Mouse (Mus musculus): ENCODE results near the gene Col26a1.
A peak's percentile ranks its signal among the peaks of the same experiment; 100 is the strongest.

Col26a1 gene

GRCm38 (mm10) chr5:136806379-136807056 lies 76.5 kb downstream of the Col26a1 start:
- DNase-seq (ENCODE audit: low spot score) = no peak

- no peak for DNase-seq (ENCODE audit: low spot score)
These were observed 78.0 kb downstream of the Col26a1 start for GRCm38 (mm10) chr5:136805019-136805418.

GRCm38 (mm10) chr5:136804246-136804645 lies 78.8 kb downstream of the Col26a1 start:
- no peak for DNase-seq (ENCODE audit: low spot score)

GRCm38 (mm10) chr5:136802732-136803131 lies 80.3 kb downstream of the Col26a1 start:
- DNase-seq (ENCODE audit: low spot score) = no peak

GRCm38 (mm10) chr5:136796917-136797316 lies 86.1 kb downstream of the Col26a1 start:
- DNase-seq (ENCODE audit: low spot score) = no peak

GRCm38 (mm10) chr5:136793807-136794206 lies 89.2 kb downstream of the Col26a1 start:
- no peak for DNase-seq (ENCODE audit: low spot score)

GRCm38 (mm10) chr5:136792541-136792940 lies 90.5 kb downstream of the Col26a1 start:
- no peak for DNase-seq (ENCODE audit: low spot score)

GRCm38 (mm10) chr5:136791204-136791603 lies 91.8 kb downstream of the Col26a1 start:
- no peak for DNase-seq (ENCODE audit: low spot score)

GRCm38 (mm10) chr5:136790570-136791196 lies 92.3 kb downstream of the Col26a1 start:
- peak; percentile 88 for DNase-seq (ENCODE audit: low spot score)

GRCm38 (mm10) chr5:136784531-136784930 lies 98.5 kb downstream of the Col26a1 start:
- DNase-seq (ENCODE audit: low spot score) = no peak

- DNase-seq (ENCODE audit: low spot score) = no peak
These were observed 100.4 kb downstream of the Col26a1 start for GRCm38 (mm10) chr5:136782600-136782999.

GRCm38 (mm10) chr5:136780465-136780864 lies 102.5 kb downstream of the Col26a1 start:
- no peak for DNase-seq (ENCODE audit: low spot score)

- no peak for DNase-seq (ENCODE audit: low spot score)
These were observed 103.1 kb downstream of the Col26a1 start for GRCm38 (mm10) chr5:136779946-136780345.

GRCm38 (mm10) chr5:136775548-136775947 lies 107.5 kb downstream of the Col26a1 start:
- no peak for DNase-seq (ENCODE audit: low spot score)

- DNase-seq (ENCODE audit: low spot score) = no peak
These were observed 109.7 kb downstream of the Col26a1 start for GRCm38 (mm10) chr5:136773044-136774039.

GRCm38 (mm10) chr5:136771132-136771531 lies 111.9 kb downstream of the Col26a1 start:
- no peak for DNase-seq (ENCODE audit: low spot score)

GRCm38 (mm10) chr5:136767304-136767703 lies 115.7 kb downstream of the Col26a1 start:
- no peak for DNase-seq (ENCODE audit: low spot score)

GRCm38 (mm10) chr5:136764157-136764669 lies 118.8 kb downstream of the Col26a1 start:
- no peak for DNase-seq (ENCODE audit: low spot score)

GRCm38 (mm10) chr5:136760345-136760744 lies 122.7 kb downstream of the Col26a1 start:
- DNase-seq (ENCODE audit: low spot score) = no peak

- no peak for DNase-seq (ENCODE audit: low spot score)
These were observed 123.2 kb downstream of the Col26a1 start for GRCm38 (mm10) chr5:136759781-136760180.

- DNase-seq (ENCODE audit: low spot score) = peak; percentile 84
These were observed 127.3 kb downstream of the Col26a1 start for GRCm38 (mm10) chr5:136755696-136756095.

- DNase-seq (ENCODE audit: low spot score) = no peak
These were observed 128.9 kb downstream of the Col26a1 start for GRCm38 (mm10) chr5:136754053-136754591.

Measured in MN1 (cell line).